Comparison of ENCODE assay signal across 9 mouse cellular contexts in the genomic region with DNA sequence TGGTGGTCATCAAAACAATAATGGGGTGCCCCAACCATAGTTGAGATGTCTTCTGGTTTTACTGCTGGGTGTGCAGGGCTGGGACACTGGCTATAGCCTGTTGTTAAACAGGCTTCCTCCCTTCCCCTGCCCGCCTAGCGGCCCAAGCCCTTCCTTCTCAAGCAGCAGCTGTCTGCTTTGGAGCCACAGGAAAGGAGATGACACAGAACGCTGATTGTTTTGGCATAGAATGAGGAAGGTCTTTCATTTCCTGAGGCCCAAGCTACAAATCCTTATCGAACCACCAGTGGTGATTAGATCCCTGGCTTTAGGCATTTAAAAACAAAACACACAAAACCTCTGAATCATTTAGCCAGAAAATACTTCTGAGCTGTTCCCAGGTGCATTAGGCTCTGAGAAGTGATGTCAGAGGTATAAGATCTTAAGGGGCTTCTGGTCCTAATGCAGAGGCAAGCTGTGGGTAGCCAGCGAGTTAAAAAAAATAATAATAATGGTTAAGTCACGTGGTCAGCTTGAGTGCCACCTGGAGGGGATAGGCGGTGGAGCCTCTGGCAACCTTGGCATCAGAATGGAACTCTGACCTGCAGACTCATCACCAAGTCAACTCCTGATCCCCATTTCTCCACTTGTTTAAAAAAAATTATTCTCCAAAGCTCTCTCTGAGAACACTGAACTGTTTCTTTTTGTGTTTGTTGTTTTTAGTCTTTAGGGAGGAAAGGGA. TPM values are rescaled to one million over a fixed set of nuclear protein-coding genes. Genes with fewer than 3 reads are reported as not detected.
A peak's percentile ranks its signal among the peaks of the same experiment; 100 is the strongest.
DNase-seq lines count a peak whose midpoint lies in the region; ATAC-seq and TF ChIP-seq lines count a peak whose summit lies in the region.
"Had no signal": no experiment of that assay in that cellular context is flagged by ENCODE, and none has a peak within 500 bp of the region (broad histone marks: within the 10 kb centered on the region; RNA-seq: fewer than 3 reads in every experiment).

No protein-coding gene starts in this region.

- no peak overlapping the region for H3K4me3 ChIP-seq in limb, embryonic 13.5 days
- no peak overlapping the region for H3K4me3 ChIP-seq in limb, embryonic 10.5 days
- H3K4me3 ChIP-seq in CH12.LX (replicated peaks in 1 of 3; ENCODE audit: low read depth in 2 of 3, low read length in 2 of 3, poor library complexity in 1 of 3) = no peak overlapping the region
- H3K4me3 ChIP-seq: liver, embryonic 13.5 days had no signal

- no peaks in the 10 kb centered on the region for H3K27me3 ChIP-seq in limb, embryonic 13.5 days
- H3K27me3 ChIP-seq in limb, embryonic 10.5 days (ENCODE audit: low read depth, poor library complexity, severe bottlenecking) = no peaks in the 10 kb centered on the region
- H3K27me3 ChIP-seq in CH12.LX (replicated peaks) = no peaks in the 10 kb centered on the region
- H3K27me3 ChIP-seq: liver, embryonic 13.5 days had no signal

- no peak for TF ChIP-seq RAD21 in CH12.LX (IDR thresholded peaks at IDR 0.05; ENCODE audit: low read depth, low read length)

- no peaks in the 10 kb centered on the region for H3K9me3 ChIP-seq in limb, embryonic 13.5 days
- no peaks in the 10 kb centered on the region for H3K9me3 ChIP-seq in limb, embryonic 10.5 days (replicated peaks)
- peaks cover 6% of the 10 kb centered on the region for H3K9me3 ChIP-seq in CH12.LX (replicated peaks; ENCODE audit: low read length)
- H3K9me3 ChIP-seq: liver, embryonic 13.5 days had no signal

- DNase-seq in limb, embryonic 10.5 days (ENCODE audit: low spot score) = no peak
- DNase-seq in CH12.LX (ENCODE audit: extremely low read depth) (no peak), NIH3T3 (ENCODE audit: low read depth) (peak; percentile 37)
- peak; percentile 60 for DNase-seq in kidney, postnatal 10 days
- DNase-seq in adrenal gland, postnatal 14 days = no peak
- no peak for DNase-seq in adrenal gland, adult 8-10 months
- DNase-seq: embryo, embryonic 11 days; liver, embryonic 13.5 days had no signal

- 62% methylated on average over 7 of the region's 7 CpGs for WGBS in limb, embryonic 13.5 days
- 71% methylated on average over 7 of the region's 7 CpGs for WGBS in limb, embryonic 10.5 days

- TF ChIP-seq EP300 in CH12.LX (IDR thresholded peaks at IDR 0.05; ENCODE audit: low read length) = no peak

- TF ChIP-seq POLR2A in CH12.LX (IDR thresholded peaks at IDR 0.05; ENCODE audit: low read depth, low read length) = no peak

- TF ChIP-seq CTCF in CH12.LX (conservative IDR thresholded peaks at IDR 0.05 in 1 of 2, IDR thresholded peaks at IDR 0.05 in 1 of 2; ENCODE audit: low read depth in 2 of 2, low read length in 2 of 2) = no peak

- in situ Hi-C loops in CH12.LX (cut with MboI; ENCODE audit: low pct_ligation_motif_present, low pct_unique_long_range_greater_than_20kb, low sequenced_read_pairs) = no loop called here

- H3K79me2 ChIP-seq in CH12.LX (replicated peaks; ENCODE audit: control insufficient read depth, extremely low read depth, insufficient read depth, poor library complexity, severe bottlenecking) = no peaks in the 10 kb centered on the region

- dilution Hi-C loops in CH12.LX (cut with MboI; ENCODE audit: extremely low pct_ligation_motif_present, extremely low pct_unique_long_range_greater_than_20kb, low sequenced_read_pairs) = no loop called here

- 0 out of 2 replicates have a peak overlapping the region, but pooled peaks have one; percentile 6 for H3K27ac ChIP-seq in limb, embryonic 13.5 days
- no peak overlapping the region for H3K27ac ChIP-seq in limb, embryonic 10.5 days
- H3K27ac ChIP-seq in CH12.LX (ENCODE audit: insufficient read depth, low read depth) = no peak overlapping the region
- H3K27ac ChIP-seq: liver, embryonic 13.5 days had no signal

- H3K4me2 ChIP-seq in limb, embryonic 13.5 days (replicated peaks) = no peak overlapping the region
- H3K4me2 ChIP-seq in CH12.LX (ENCODE audit: insufficient read depth, low read depth, poor library complexity, severe bottlenecking) = no peak overlapping the region
- H3K4me2 ChIP-seq: liver, embryonic 13.5 days had no signal

- H3K9ac ChIP-seq in limb, embryonic 13.5 days = no peak overlapping the region
- no peak overlapping the region for H3K9ac ChIP-seq in CH12.LX (ENCODE audit: insufficient read depth, low read depth)
- H3K9ac ChIP-seq: liver, embryonic 13.5 days had no signal

- H3K36me3 ChIP-seq in limb, embryonic 13.5 days = no peaks in the 10 kb centered on the region
- no peaks in the 10 kb centered on the region for H3K36me3 ChIP-seq in limb, embryonic 10.5 days
- H3K36me3 ChIP-seq in CH12.LX (replicated peaks in 1 of 2; ENCODE audit: control insufficient read depth in 1 of 2, insufficient read depth in 1 of 2, low read length in 1 of 2) = no peaks in the 10 kb centered on the region
- H3K36me3 ChIP-seq: liver, embryonic 13.5 days had no signal

- ATAC-seq in limb, embryonic 13.5 days (ENCODE audit: low FRiP score, low read depth) = no peak

- H3K4me1 ChIP-seq in limb, embryonic 13.5 days = peaks cover 14% of the 10 kb centered on the region; the same call in 1 of the 2 replicates
- H3K4me1 ChIP-seq in limb, embryonic 10.5 days = peaks cover 7% of the 10 kb centered on the region
- H3K4me1 ChIP-seq in CH12.LX (ENCODE audit: control insufficient read depth in 1 of 2, insufficient read depth in 2 of 2) = no peaks in the 10 kb centered on the region; a peak in 1 of 4 replicates

TF ChIP-seq in CH12.LX, 34 proteins besides CTCF, POLR2A, EP300 and RAD21:
- no peak for TF ChIP-seq JUN (IDR thresholded peaks at IDR 0.05; ENCODE audit: insufficient read depth, low read depth, low read length)
- peak; percentile 24; the same call in 1 of the 2 replicates for TF ChIP-seq USF2 (conservative IDR thresholded peaks at IDR 0.05; ENCODE audit: low read depth, low read length)

RNA-seq across cellular contexts. Expression of a gene that starts 47.2 kb away (rescaled TPM):
- polyA plus RNA-seq in limb, embryonic 13.5 days (2015; fragmentation: Nextera tagmentation; extraction: Ambion mirVana) = 57.9 and 72.5 TPM in 2 replicates
- polyA plus RNA-seq in limb, embryonic 10.5 days (2016; fragmentation: Nextera tagmentation; extraction: Ambion mirVana) = 129 and 164 TPM in 2 replicates
- total RNA-seq in CH12.LX (2012; rRNA removed) (57.5 and 92.8 TPM in 2 replicates), CH12.LX (2014; rRNA removed) (80.9 and 81.2 TPM in 2 replicates)
- 156 and 167 TPM in 2 replicates for polyA plus RNA-seq in CH12.LX (2012; ENCODE audit: insufficient read length, low read depth)
- total RNA-seq in adrenal gland, postnatal 14 days (2021) = 62.0 and 113 TPM in 2 replicates
- total RNA-seq in adrenal gland, adult 8-10 months (2022) = 100 to 1,000 TPM in 3 of 4 experiments, 10 to 100 TPM in 1; 95.3 to 315 (median 114) TPM

Comparison
In these comparisons a context has a peak if more than half of its experiments do, and no peak if none do; other contexts are left out.
1. DNase-seq: peak in NIH3T3 (single experiment) and kidney, postnatal 10 days (single experiment); none in limb, embryonic 10.5 days (single experiment), CH12.LX (single experiment), adrenal gland, postnatal 14 days (single experiment) and adrenal gland, adult 8-10 months (single experiment).